Mouse (Mus musculus): ENCODE results near the gene Tspan9.

DNA sequence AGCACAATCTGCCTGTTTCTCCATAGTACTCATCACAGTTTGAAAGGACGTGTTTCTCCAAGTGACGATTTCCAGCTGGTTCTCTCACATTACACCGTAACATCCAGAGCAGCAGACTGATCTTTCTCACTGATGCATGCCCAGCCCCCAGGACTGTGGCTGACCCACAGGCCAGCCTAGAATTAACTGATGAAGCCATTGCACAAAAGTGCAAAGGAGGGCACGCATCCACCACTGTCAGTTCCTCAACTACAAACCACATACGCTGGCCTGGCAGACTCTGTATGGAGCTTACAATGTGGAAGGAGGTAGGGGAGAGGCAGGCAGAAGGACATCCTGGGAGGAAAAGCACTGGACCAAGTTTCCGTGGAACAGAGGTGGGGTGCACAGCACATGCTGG is 101.6 kb downstream of the Tspan9 start:
- no peak for TF ChIP-seq POLR2A (IDR thresholded peaks at IDR 0.05; ENCODE audit: low read depth, low read length)
- TF ChIP-seq CTCF (IDR thresholded peaks at IDR 0.05; ENCODE audit: extremely low read depth, insufficient read depth, insufficient read length, insufficient replicate concordance), result no peak
